Mouse (Mus musculus) thymus, adult 2 months (tissue): ENCODE measurements at regions not wholly inside any gene's neighbourhood (a gene's known extent, or its start where the extent isn't known, plus 50 kb on each side); places are given as distances from the start of the nearest gene placed in this dataset.

Source experiments
- CTCF ChIP-seq: fragments of 200-500 bp; IDR thresholded peaks from 2 replicates; pipeline ENCODE4 v1.5.1; 2012; ENCODE audit warnings: mild to moderate bottlenecking, control low read depth, low read length, moderate library complexity, borderline replicate concordance; ENCODE audit not compliant: control insufficient read depth, poor library complexity, insufficient read depth; ENCODE audit errors: extremely low read depth
- POLR2A ChIP-seq: fragments of 200-500 bp; IDR thresholded peaks from 2 replicates; pipeline ENCODE4 v1.6.1; 2012; ENCODE audit warnings: mild to moderate bottlenecking, low read length, control low read depth, moderate library complexity; ENCODE audit not compliant: control insufficient read depth, poor library complexity, insufficient read depth; ENCODE audit errors: extremely low read depth

DNA sequence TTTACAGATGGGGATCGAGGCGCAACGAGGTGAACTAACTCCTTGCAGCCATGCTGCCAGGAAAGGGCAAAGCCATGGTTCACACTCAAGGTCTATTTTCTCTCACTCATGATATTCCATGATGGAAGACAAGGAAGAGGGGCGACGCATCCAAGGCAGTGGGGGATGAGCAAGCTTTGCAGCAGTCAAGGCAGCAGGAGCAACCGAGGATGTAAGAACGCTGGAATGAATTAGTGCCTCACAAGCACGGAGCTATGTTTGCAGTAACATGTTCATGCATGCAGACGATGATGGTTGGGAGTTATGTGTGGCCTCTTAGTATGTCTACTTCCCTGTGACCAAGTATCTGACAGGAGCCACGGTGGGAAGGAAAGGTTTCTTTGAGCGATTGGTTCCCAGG, 156.8 kb upstream of the Agap1 start:
- TF ChIP-seq CTCF (no peak), POLR2A (no peak)
